Mouse (Mus musculus) testis, postnatal 14 days (tissue): ENCODE measurements at regions not wholly inside any gene's neighbourhood (a gene's known extent, or its start where the extent isn't known, plus 50 kb on each side); places are given as distances from the start of the nearest gene placed in this dataset.

Experiments
- DNase-seq: peaks from one replicate; pipeline ENCODE4 v3.0.0; 2021; ENCODE audit warnings: low spot score

DNA sequence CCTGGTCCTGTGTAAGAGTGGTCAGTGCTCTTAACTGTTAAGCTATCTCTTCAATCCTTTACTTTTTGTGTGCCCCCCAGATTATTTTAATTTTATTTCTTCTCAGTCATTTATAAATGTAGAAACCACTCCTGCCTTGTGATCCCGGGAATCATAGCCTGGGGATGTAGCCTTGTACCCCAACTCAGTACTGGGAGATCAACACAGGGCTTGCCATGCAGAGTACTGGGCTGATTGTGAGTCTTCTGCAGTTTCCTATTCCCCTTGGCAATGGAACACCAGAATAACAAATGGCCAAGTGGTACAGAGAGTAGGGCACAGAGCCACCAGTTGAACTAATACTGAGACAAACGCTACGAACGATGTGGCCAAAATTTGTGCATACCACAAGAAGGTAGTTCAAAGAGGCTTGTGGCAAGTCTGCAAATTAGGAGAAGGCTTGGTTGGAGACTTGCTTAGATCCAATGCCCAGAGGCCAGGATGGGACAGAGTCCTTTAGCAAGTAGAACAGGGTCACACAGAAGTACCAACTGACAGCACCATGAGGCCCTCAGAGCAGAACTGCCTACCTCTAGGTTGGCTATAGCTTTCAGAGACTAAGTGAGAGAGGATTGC, 151.9 kb downstream of the Qrsl1 start:
- no peak for DNase-seq

GRCm38 (mm10) chr10:43750401-43750800, 151.1 kb downstream of the Qrsl1 start:
- no peak for DNase-seq

- DNase-seq: no peak
Measured at GRCm38 (mm10) chr10:43750854-43751253, 150.7 kb downstream of the Qrsl1 start.

DNA sequence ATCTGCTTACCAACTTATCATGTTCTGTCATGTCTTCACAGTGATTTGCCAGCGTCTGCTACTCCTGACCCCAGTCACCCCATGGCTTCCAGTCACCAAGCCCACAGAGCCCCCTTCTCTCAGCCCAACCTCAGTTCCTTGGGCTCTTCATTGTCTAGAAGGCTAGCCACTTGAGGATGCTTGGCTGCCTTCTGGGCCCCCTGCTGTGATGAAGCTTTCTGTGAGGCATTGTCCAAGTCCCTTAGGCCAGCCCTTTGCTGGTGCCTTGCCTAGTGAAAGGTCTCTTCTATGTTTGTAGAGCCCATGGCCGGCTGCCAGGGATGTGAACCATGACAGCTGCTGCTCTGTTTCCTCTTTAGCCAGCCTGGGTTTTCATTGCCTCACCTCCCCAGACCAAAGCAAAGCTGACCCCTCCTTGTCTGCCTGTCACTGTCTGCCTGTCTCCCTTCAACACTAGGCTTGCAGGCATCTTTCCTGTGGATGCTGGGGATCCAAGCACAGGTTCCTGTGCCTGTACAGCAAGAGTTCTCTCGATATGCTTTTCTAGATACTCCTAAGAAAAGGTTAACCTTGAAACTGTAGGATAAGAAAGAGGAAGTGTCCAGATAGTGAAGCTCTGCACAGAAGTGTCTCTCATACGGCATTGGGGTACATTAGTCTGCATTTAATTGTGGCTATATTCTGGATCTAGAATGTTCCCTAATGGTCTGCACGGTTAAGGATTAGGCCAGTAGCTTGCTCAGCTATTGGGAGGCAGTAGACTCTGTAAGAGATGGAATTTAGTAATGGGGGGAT, 149.5 kb downstream of the Qrsl1 start:
- DNase-seq: peak; percentile 33

DNA sequence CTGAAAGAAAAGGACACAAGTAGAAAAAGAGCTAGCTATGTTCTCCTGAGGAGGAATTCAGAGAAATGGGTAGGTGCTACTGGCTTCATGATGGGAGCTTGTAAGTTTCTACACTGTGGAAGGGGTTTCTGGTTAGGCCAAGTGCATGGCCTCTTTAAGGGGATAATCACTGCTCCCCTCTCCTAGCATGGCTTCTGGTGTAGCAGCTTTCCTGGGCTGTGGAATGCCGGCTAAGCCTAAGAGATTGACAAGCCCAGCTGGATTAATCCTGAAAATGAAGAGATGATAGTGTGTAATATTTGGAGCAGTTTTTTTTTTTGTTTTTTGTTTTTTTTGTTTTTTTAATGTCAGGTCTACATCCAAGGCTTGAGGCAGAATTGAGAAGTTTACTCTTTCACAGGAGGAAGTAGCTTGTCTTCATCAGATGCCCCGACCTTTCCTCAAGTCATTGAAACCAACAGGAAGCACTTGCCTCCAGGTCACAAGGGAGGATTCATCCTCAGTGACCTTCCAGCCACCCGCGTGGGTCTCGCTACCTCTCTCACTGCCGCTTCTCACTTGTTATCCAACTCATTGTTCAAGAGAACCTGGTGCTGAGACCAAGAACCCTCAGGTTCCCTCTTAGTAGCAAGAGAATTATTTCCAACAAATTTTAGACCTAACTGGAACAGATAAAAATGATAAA, 144.5 kb downstream of the Qrsl1 start:
- DNase-seq: no peak

- no peak for DNase-seq
Measured at GRCm38 (mm10) chr10:43758124-43759025, 143.2 kb downstream of the Qrsl1 start.

GRCm38 (mm10) chr10:43759186-43759905, 142.2 kb downstream of the Qrsl1 start:
- DNase-seq: no peak

DNA sequence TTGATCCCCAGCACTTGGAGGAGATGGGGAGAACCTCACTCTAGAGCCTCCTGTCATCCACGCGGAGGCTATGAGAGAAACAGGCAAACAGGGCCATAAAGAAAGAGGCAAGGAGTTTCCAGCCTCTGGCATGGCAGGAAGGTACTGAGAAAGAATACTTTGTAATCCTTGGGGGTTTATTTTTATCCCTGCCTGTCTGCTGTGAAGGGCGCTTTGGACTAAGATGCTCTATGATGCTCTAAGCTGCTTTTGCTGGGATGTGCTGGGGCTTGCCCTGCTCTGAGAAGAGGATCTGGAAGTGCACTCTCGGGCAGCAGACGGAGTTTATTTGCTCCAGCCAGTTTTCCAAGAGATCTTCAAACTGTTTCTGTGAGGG, 141.7 kb downstream of the Qrsl1 start:
- no peak for DNase-seq

DNA sequence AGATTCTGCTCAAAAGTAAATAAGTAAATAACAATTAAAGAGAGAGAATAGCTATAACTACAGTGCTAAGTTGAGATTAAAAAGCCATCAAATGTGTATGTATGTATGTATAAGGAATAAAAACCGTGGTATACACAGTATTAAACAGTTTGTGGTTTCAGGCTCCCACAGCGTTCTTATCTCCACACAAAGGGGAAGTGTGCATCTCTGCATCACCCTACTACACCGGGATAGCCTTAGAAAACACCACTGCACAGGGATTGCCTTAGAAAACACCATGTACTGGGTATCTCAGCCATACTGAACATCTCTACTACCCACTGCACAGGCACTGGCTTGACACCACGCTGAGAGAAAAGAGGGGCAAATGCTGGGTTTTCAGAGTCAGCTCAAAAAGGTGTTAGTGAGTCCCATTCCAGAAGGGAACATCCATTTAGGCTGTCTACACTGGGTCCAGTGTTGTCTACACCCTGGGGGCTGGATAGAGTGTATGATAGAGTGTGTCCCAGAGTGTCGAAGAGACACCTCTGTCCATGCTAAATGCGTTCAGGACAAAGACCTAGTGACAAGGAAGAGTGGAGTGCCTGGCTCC, 139.5 kb downstream of the Qrsl1 start:
- DNase-seq: no peak

DNA sequence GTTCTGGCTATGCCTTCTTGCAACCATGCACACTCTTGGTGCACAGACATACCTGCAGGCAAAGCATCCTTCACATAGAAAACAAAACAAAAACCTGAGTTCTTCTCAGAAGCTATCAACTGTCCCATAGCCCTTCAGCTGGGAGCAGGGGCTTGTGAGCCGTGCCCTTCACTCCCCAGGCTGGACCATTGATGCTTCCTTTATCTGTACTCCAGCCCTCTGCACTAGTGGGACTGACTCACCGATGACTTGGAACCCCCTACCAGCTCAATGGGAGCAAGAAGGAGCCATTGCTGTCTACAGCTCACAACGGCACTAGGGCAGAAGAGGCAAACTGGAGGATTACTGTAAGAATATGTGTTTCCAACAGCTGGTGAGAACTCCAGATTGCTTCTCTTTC, 137.0 kb downstream of the Qrsl1 start:
- no peak for DNase-seq

- no peak for DNase-seq
Measured at GRCm38 (mm10) chr10:43765275-43765674, 136.3 kb downstream of the Qrsl1 start.

DNA sequence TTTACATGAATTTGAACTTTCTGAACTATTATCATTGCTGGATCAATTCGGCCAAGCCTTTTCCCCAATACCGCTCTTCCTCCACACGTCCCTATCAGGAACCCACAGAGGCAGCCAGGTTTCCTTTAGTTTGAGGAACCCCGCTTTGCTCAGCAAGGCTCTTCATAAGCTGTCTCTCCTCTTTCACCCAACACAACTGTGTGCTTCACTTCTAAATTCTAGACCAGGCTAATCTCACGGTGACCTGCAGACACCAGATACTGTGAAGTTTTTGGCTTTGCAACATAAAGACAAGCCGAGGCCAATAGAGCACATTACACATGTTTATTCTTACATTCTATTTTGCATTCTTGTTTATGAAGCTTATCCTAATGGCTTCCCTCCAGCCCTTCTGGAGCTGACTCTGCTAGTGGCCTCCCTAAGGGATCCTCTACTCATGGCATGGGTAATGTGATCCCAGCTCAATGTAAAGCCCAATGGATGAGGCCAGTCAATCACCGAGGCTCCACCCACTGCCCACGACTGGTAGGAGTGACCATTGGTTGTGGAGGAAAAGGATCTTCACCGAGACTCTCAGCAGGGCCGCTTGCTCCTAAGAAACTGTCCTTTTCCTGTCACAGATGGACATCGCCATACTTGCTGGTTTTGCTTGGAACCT, 135.6 kb downstream of the Qrsl1 start:
- DNase-seq: no peak

DNA sequence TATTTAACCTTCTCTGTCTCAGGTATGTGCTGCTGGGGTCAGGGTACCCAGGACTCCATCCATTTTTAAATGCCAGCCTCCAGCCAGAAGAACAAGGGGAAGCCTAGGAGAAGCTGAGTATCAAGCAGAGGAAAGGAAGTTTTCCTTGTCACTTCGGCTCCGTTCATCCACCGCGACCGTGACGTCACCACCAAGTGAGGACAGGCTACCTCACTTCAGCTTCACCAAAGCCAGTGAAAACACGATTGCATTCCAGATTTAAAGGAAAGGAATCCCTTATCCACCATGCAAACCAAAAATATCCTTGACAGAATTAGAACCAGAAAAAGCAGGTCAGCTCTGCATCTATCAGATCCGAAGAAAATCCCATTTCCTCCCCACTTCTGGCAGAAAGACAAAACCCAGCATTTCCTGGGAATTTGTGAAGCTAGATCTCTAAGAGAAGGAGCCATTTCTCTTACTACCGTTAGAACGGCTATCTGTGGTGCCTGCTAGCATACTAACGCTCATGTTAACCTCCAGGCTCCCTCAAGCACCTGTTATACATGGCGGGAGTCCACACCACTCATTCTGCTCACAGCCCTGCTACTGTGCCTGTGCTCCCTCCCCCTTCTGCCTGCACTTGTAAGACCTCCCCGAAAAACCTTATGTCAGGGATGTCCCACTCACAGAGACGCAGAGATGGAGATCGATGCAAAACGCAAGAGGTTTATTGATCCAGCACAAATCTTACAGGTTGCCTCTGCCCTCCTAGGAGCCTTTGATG, 133.4 kb downstream of the Qrsl1 start:
- DNase-seq: no peak

DNA sequence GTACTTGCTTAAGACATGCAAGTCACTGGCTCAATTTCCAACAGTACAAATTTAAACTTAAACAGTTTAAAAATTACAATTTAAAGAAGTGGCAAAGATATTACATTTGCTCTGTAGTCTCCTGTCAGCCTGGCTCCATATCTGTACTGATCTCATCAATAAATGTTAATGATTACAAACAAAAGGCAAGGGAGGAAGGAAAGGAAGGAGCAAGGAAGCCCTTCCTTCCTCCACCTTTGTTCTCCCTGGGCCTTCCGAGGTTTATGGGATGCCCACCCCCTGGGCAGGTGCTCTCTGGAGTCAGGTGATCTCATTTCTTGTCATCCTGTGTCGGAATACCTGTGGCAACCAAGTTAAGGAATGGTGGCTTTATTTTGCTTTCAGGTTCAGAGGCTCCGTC, 132.5 kb downstream of the Qrsl1 start:
- no peak for DNase-seq

DNA sequence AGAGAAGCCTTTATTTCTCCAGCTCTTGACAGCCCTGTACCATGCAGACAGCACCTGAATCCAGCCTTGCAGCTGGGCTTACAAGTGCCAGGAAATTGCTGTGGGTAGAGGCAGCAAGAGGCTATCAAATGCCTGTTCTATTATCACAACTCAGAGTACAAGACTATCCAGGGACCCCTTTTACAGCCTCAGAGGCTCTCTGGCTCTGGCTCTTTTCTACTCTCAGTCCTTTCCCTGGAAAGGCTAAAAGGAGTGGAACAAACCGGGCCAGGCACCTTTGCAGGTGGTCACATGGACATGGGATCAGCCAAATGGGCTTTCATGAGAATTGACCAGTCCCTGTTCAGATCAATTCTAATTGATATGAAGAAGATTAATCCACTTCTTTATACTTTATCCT, 125.7 kb downstream of the Qrsl1 start:
- no peak for DNase-seq

GRCm38 (mm10) chr10:43777612-43778600, 123.6 kb downstream of the Qrsl1 start:
- peak; percentile 20 for DNase-seq

GRCm38 (mm10) chr10:43780571-43780970, 121.0 kb downstream of the Qrsl1 start:
- DNase-seq: no peak

- no peak for DNase-seq
Measured at GRCm38 (mm10) chr10:43783304-43783703, 118.2 kb downstream of the Qrsl1 start.

DNA sequence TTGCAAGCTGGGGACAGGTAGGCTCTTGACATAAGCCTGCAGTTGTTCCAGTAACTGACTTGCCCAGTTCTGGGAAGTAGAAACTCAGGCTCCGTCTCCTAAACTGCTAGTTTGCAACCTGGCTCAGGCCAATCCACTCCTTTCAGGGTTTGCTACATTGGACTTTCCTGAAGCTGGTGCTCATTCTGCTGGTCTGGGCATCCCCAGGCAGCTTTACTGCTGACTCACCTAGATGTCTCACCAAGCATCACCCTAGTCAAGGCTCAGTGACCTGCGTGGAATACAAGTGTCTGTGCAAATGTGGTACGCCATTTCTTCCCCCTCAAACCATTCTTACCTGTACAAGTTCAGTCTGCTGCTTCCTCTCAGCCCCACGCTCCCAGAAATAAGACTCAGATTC, 110.8 kb downstream of the Qrsl1 start:
- no peak for DNase-seq
